Mouse (Mus musculus) MEL-GATA-1-ER (cell line): ENCODE results near the gene Scn4a.

Experiments
- DNase-seq: peaks from one replicate; pipeline ENCODE4 v3.0.0-alpha.2; 2012; ENCODE audit warnings: low read depth; ENCODE audit errors: extremely low read depth

Gene Scn4a

GRCm38 (mm10) chr11:106317801-106318200, 35.3 kb downstream of the Scn4a start:
- no peak for DNase-seq

GRCm38 (mm10) chr11:106316416-106316815, 36.7 kb downstream of the Scn4a start:
- no peak for DNase-seq

GRCm38 (mm10) chr11:106314333-106314812, 38.7 kb downstream of the Scn4a start, which contains the start of gene Cd79b:
TSS of gene Cd79b (minus strand) at chr11:106314762.
- DNase-seq = no peak

GRCm38 (mm10) chr11:106313533-106313932, 39.6 kb downstream of the Scn4a start:
- no peak for DNase-seq

GRCm38 (mm10) chr11:106310123-106310522, 43.0 kb downstream of the Scn4a start:
- no peak for DNase-seq

- DNase-seq = no peak
Measured at GRCm38 (mm10) chr11:106308162-106308561, 44.9 kb downstream of the Scn4a start.

- DNase-seq = no peak
Measured at GRCm38 (mm10) chr11:106307432-106307831, 45.7 kb downstream of the Scn4a start.

GRCm38 (mm10) chr11:106306758-106307157, 46.3 kb downstream of the Scn4a start:
- no peak for DNase-seq

- DNase-seq = no peak
Measured at GRCm38 (mm10) chr11:106306065-106306385, 47.1 kb downstream of the Scn4a start.

- DNase-seq = no peak
Measured at GRCm38 (mm10) chr11:106305348-106306064, 47.6 kb downstream of the Scn4a start.

GRCm38 (mm10) chr11:106302634-106303033, 50.5 kb downstream of the Scn4a start:
- DNase-seq = peak; percentile 60

GRCm38 (mm10) chr11:106301765-106302164, 51.3 kb downstream of the Scn4a start, which contains the start of gene Gh:
TSS of gene Gh (minus strand) at chr11:106301865.
- no peak for DNase-seq

GRCm38 (mm10) chr11:106291861-106292260, 61.2 kb downstream of the Scn4a start:
- DNase-seq = no peak

- no peak for DNase-seq
Measured at GRCm38 (mm10) chr11:106290376-106290775, 62.7 kb downstream of the Scn4a start.

GRCm38 (mm10) chr11:106289369-106289768, 63.7 kb downstream of the Scn4a start:
- no peak for DNase-seq

- no peak for DNase-seq
Measured at GRCm38 (mm10) chr11:106286987-106287386, 66.1 kb downstream of the Scn4a start.

GRCm38 (mm10) chr11:106286206-106286605, 66.9 kb downstream of the Scn4a start:
- DNase-seq = no peak

GRCm38 (mm10) chr11:106284126-106284525, 69.0 kb downstream of the Scn4a start:
- no peak for DNase-seq

- no peak for DNase-seq
Measured at GRCm38 (mm10) chr11:106283371-106283770, 69.7 kb downstream of the Scn4a start.

GRCm38 (mm10) chr11:106282452-106282851, 70.6 kb downstream of the Scn4a start:
- no peak for DNase-seq

GRCm38 (mm10) chr11:106276454-106276853, 76.6 kb downstream of the Scn4a start, which contains the start of gene Tcam1:
TSS of gene Tcam1 (plus strand) at chr11:106276672.
- peak; percentile 94 for DNase-seq

- DNase-seq = no peak
Measured at GRCm38 (mm10) chr11:106274971-106275411, 78.1 kb downstream of the Scn4a start.

GRCm38 (mm10) chr11:106274374-106274773, 78.7 kb downstream of the Scn4a start:
- no peak for DNase-seq
